8 mouse cellular contexts compared by ENCODE assay signal in the genomic region with DNA sequence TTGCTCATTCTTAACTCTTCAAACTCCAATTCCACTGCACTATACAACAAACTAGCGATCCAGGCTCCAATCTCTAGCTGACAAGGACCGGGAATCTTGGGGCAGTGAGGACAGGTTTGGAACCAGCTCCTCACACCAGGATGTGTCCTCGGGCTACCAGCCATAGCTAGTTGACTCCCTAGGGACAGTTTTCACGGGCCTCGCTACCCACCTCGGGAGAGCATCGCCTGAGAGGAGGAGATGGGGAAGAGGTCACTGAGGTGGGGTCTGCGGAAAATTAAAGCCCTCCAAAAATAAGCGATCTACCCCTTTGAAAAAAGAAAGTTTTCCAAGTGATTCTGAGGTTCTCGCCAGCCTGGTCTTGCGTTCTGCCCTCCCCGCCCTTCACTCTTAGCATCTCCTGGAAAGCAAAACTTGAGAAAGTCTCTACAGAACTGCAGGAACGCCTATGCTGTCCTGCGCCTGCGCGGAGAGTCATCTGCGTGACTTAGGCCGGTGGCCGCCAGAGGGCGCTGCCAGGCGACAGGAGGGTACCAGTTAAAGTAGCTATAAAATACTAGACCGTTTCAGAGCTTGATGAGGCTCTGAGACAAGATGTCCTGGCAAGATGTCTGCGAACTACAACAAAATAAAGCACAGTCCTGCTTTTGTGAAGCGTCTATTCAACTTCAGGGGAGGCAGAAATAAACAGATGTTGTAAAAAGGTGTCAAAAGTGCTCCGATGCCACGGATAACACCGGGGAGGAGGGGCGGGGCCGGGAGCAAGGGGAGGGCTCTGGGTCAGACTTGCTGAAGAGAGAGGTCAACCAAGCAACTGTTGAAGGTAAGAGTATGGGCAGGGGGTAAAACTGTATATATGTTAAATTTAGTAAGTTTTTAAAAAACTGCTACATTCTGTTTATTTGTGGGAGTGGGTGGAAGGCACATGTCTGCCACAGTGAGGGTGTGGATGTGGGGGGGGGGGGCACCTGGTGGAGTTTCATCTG. TPM values are rescaled to one million over a fixed set of nuclear protein-coding genes. Genes with fewer than 3 reads are reported as not detected.
DNase-seq lines count a peak whose midpoint lies in the region; ATAC-seq and TF ChIP-seq lines count a peak whose summit lies in the region.

No protein-coding gene starts in this region.

- peak; percentile 90 for DNase-seq in brain, adult 2 months (ENCODE audit: low read depth, low spot score)
- DNase-seq in monocyte, adult 2 months (ENCODE audit: low read depth in 1 of 2, low spot score in 2 of 2), result peak; percentile 70 to 86
- DNase-seq in spleen, postnatal 14 days (ENCODE audit: low spot score in 2 of 2), result peak; percentile 71 to 85

- peak overlapping the region; percentile 14 for H3K4me3 ChIP-seq in C2C12 (ENCODE audit: insufficient read depth, poor library complexity, severe bottlenecking)
- H3K4me3 ChIP-seq in heart, embryonic 11.5 days (ENCODE audit: low read depth, low read length), result peak overlapping the region; percentile 35
- H3K4me3 ChIP-seq in kidney, embryonic 15.5 days (replicated peaks), result peak overlapping the region; percentile 34
- peak overlapping the region; percentile 32 for H3K4me3 ChIP-seq in limb, embryonic 15.5 days

- no peak overlapping the region for H3ac ChIP-seq in C2C12 (ENCODE audit: control insufficient read depth, insufficient read length, low read depth)

- ATAC-seq in erythroblast, adult 5-6 weeks (replicated peaks; ENCODE audit: low FRiP score, poor library complexity, severe bottlenecking), result peak; percentile 90
- ATAC-seq in heart, embryonic 11.5 days (replicated peaks; ENCODE audit: insufficient number of reproducible peaks, low FRiP score, low TSS enrichment), result no peak
- ATAC-seq in kidney, embryonic 15.5 days (replicated peaks; ENCODE audit: low FRiP score), result peak; percentile 73
- 0 out of 2 replicates have a peak, but pooled peaks have one; percentile 30 for ATAC-seq in limb, embryonic 15.5 days (ENCODE audit: insufficient number of reproducible peaks, low FRiP score, low TSS enrichment, low read depth)

- H3K4me2 ChIP-seq in heart, embryonic 11.5 days, result peak overlapping the region; percentile 56
- peak overlapping the region; percentile 57 for H3K4me2 ChIP-seq in kidney, embryonic 15.5 days
- peak overlapping the region; percentile 46 for H3K4me2 ChIP-seq in limb, embryonic 15.5 days

- H3K36me3 ChIP-seq in C2C12 (ENCODE audit: control insufficient read depth, insufficient read depth), result no peaks in the 10 kb centered on the region
- no peaks in the 10 kb centered on the region for H3K36me3 ChIP-seq in heart, embryonic 11.5 days (ENCODE audit: control insufficient read depth, insufficient read depth, low read length)
- no peaks in the 10 kb centered on the region for H3K36me3 ChIP-seq in kidney, embryonic 15.5 days
- no peaks in the 10 kb centered on the region for H3K36me3 ChIP-seq in limb, embryonic 15.5 days

- H3K79me3 ChIP-seq in C2C12 (ENCODE audit: low read depth), result no peaks in the 10 kb centered on the region

- H3K27me3 ChIP-seq in C2C12 (ENCODE audit: control insufficient read depth, insufficient read depth, insufficient read length), result no peaks in the 10 kb centered on the region
- H3K27me3 ChIP-seq in heart, embryonic 11.5 days (ENCODE audit: control insufficient read depth, insufficient read depth, low read length), result peaks cover 21% of the 10 kb centered on the region
- peaks cover 79% of the 10 kb centered on the region for H3K27me3 ChIP-seq in kidney, embryonic 15.5 days
- peaks cover 40% of the 10 kb centered on the region for H3K27me3 ChIP-seq in limb, embryonic 15.5 days

- no peaks in the 10 kb centered on the region for H3K9me3 ChIP-seq in heart, embryonic 11.5 days (replicated peaks; ENCODE audit: control insufficient read depth, low read length)
- no peaks in the 10 kb centered on the region for H3K9me3 ChIP-seq in kidney, embryonic 15.5 days (replicated peaks)
- no peaks in the 10 kb centered on the region for H3K9me3 ChIP-seq in limb, embryonic 15.5 days

- no peaks in the 10 kb centered on the region for H3K79me2 ChIP-seq in C2C12 (ENCODE audit: control insufficient read depth, insufficient read depth)

- no peaks in the 10 kb centered on the region for H3K4me1 ChIP-seq in heart, embryonic 11.5 days (ENCODE audit: control insufficient read depth, insufficient read depth, low read length)
- peaks cover 6% of the 10 kb centered on the region for H3K4me1 ChIP-seq in kidney, embryonic 15.5 days
- H3K4me1 ChIP-seq in limb, embryonic 15.5 days, result peaks cover 4% of the 10 kb centered on the region

- no peak overlapping the region for H3K27ac ChIP-seq in heart, embryonic 11.5 days (ENCODE audit: low read depth, low read length)
- H3K27ac ChIP-seq in kidney, embryonic 15.5 days, result no peak overlapping the region
- no peak overlapping the region for H3K27ac ChIP-seq in limb, embryonic 15.5 days

- WGBS in heart, embryonic 11.5 days (ENCODE audit: insufficient replicate concordance), result 6% methylated on average over 29 of the region's 29 CpGs
- WGBS in kidney, embryonic 15.5 days, result 5% methylated on average over 29 of the region's 29 CpGs
- WGBS in limb, embryonic 15.5 days, result 5% methylated on average over 29 of the region's 29 CpGs

- TF ChIP-seq CTCF in C2C12 (IDR thresholded peaks at IDR 0.05; ENCODE audit: control insufficient read depth, insufficient read depth, insufficient read length), result peak; percentile 85

- H3K9ac ChIP-seq in heart, embryonic 11.5 days (ENCODE audit: low read depth, low read length), result no peak overlapping the region
- no peak overlapping the region for H3K9ac ChIP-seq in kidney, embryonic 15.5 days
- H3K9ac ChIP-seq in limb, embryonic 15.5 days, result no peak overlapping the region

TF ChIP-seq in C2C12, 6 proteins besides CTCF, POLR2A, EP300 and RAD21:
- TF ChIP-seq USF1 (IDR thresholded peaks at IDR 0.05; ENCODE audit: low read depth) (no peak), MAX (IDR thresholded peaks at IDR 0.05) (no peak), MYOG (IDR thresholded peaks at IDR 0.05; ENCODE audit: control insufficient read depth, extremely low read depth, insufficient read length) (no peak), FOSL1 (IDR thresholded peaks at IDR 0.05; ENCODE audit: insufficient read depth, low read length, poor library complexity, severe bottlenecking) (no peak), MYOD1 (IDR thresholded peaks at IDR 0.05; ENCODE audit: control insufficient read depth, insufficient read length, low read depth) (no peak), CEBPB (IDR thresholded peaks at IDR 0.05; ENCODE audit: low read depth) (no peak)

RNA-seq across cellular contexts. Expression of gene Faim, which starts 6.4 kb away (rescaled TPM):
- 22.1 TPM for polyA plus RNA-seq in C2C12 (2012; fragmentation: generic; extraction: Trizol)
- total RNA-seq in erythroblast, adult 5-6 weeks (2015; ENCODE audit: low replicate concordance), result 2.9 and 6.5 TPM in 2 replicates
- 13.3 and 25.0 TPM in 2 replicates for total RNA-seq in erythroblast, adult 5-6 weeks (2017; ENCODE audit: low replicate concordance)
- 36.8 and 38.3 TPM in 2 replicates for polyA plus RNA-seq in heart, embryonic 11.5 days (2014; fragmentation: Nextera tagmentation; extraction: Ambion mirVana)
- 45.1 and 50.3 TPM in 2 replicates for polyA plus RNA-seq in kidney, embryonic 15.5 days (2015; fragmentation: Nextera tagmentation; extraction: Ambion mirVana)
- 33.0 and 34.0 TPM in 2 replicates for polyA plus RNA-seq in limb, embryonic 15.5 days (2015; fragmentation: Nextera tagmentation; extraction: Ambion mirVana)

RNA-seq across cellular contexts. Expression of gene Foxl2, which starts 24.6 kb away (rescaled TPM):
- polyA plus RNA-seq in C2C12 (2012; fragmentation: generic; extraction: Trizol), result 0.01 TPM
- total RNA-seq in erythroblast, adult 5-6 weeks (2015; ENCODE audit: low replicate concordance), result not detected in 2 replicates
- total RNA-seq in erythroblast, adult 5-6 weeks (2017; ENCODE audit: low replicate concordance), result not detected in 2 replicates
- polyA plus RNA-seq in heart, embryonic 11.5 days (2014; fragmentation: Nextera tagmentation; extraction: Ambion mirVana), result not detected in 2 replicates
- polyA plus RNA-seq in kidney, embryonic 15.5 days (2015; fragmentation: Nextera tagmentation; extraction: Ambion mirVana), result not detected in 2 replicates
- 0.05 and 0.12 TPM in 2 replicates for polyA plus RNA-seq in limb, embryonic 15.5 days (2015; fragmentation: Nextera tagmentation; extraction: Ambion mirVana)

RNA-seq across cellular contexts. Expression of gene Gm1123, which starts 55.8 kb away (rescaled TPM):
- polyA plus RNA-seq in C2C12 (2012; fragmentation: generic; extraction: Trizol), result not detected
- total RNA-seq in erythroblast, adult 5-6 weeks (2015; ENCODE audit: low replicate concordance), result not detected in 2 replicates
- total RNA-seq in erythroblast, adult 5-6 weeks (2017; ENCODE audit: low replicate concordance), result not detected in 2 replicates
- polyA plus RNA-seq in heart, embryonic 11.5 days (2014; fragmentation: Nextera tagmentation; extraction: Ambion mirVana), result 0.10 TPM in 1 of 2 replicates, not detected in the other
- 0.17 and 0.80 TPM in 2 replicates for polyA plus RNA-seq in kidney, embryonic 15.5 days (2015; fragmentation: Nextera tagmentation; extraction: Ambion mirVana)
- polyA plus RNA-seq in limb, embryonic 15.5 days (2015; fragmentation: Nextera tagmentation; extraction: Ambion mirVana), result not detected in 2 replicates
